ENCODE assay signal across 1 mouse cellular context in genomic region chr8:104247054-104247907, GRCm38 (mm10).
A peak's percentile ranks its signal among the peaks of the same experiment; 100 is the strongest.
TF ChIP-seq lines count a peak whose summit lies in the region.

No protein-coding gene starts in this region.

TF ChIP-seq in CH12.LX, 34 proteins besides CTCF, POLR2A, EP300 and RAD21 (continued from another document):
- TF ChIP-seq MEF2A (IDR thresholded peaks at IDR 0.05; ENCODE audit: borderline replicate concordance, low read depth, low read length) (peak; percentile 50; the same call in 1 of the 2 replicates), MYC (IDR thresholded peaks at IDR 0.05; ENCODE audit: low read depth, low read length) (peak; percentile 75; the same call in 1 of the 2 replicates), MAFK (IDR thresholded peaks at IDR 0.05; ENCODE audit: insufficient replicate concordance, low read length) (peak; percentile 40; the same call in 1 of the 2 replicates), MAZ (IDR thresholded peaks at IDR 0.05; ENCODE audit: low read depth, low read length) (peak; percentile 86; the same call in 1 of the 2 replicates), MXI1 (IDR thresholded peaks at IDR 0.05; ENCODE audit: low read depth, low read length) (peak; percentile 62; the same call in 1 of the 2 replicates), ZNF384 (IDR thresholded peaks at IDR 0.05; ENCODE audit: low read depth, low read length) (peak; percentile 76), SMC3 (IDR thresholded peaks at IDR 0.05; ENCODE audit: low read depth, low read length) (no peak), HCFC1 (IDR thresholded peaks at IDR 0.05; ENCODE audit: low read depth, low read length) (0 out of 2 replicates have a peak, but pooled peaks have one; percentile 42)
